24 mouse cellular contexts compared by ENCODE assay signal in genomic region chr3:152004411-152004955, GRCm38 (mm10).
A peak's percentile ranks its signal among the peaks of the same experiment; 100 is the strongest.
DNase-seq lines count a peak whose midpoint lies in the region; ATAC-seq lines count a peak whose summit lies in the region.
"Had no signal": no experiment of that assay in that cellular context is flagged by ENCODE, and none has a peak within 500 bp of the region (broad histone marks: within the 10 kb centered on the region; RNA-seq: fewer than 3 reads in every experiment).

No protein-coding gene starts in this region.

- H3K9me3 ChIP-seq in heart, embryonic 10.5 days, result no peaks in the 10 kb centered on the region
- H3K9me3 ChIP-seq in lung, embryonic 15.5 days, result no peaks in the 10 kb centered on the region
- H3K9me3 ChIP-seq: forebrain, embryonic 10.5 days; hindbrain, embryonic 12.5 days; kidney, embryonic 15.5 days; limb, embryonic 12.5 days had no signal

- H3K4me2 ChIP-seq in lung, embryonic 15.5 days, result no peak overlapping the region
- H3K4me2 ChIP-seq: hindbrain, embryonic 12.5 days; kidney, embryonic 15.5 days; limb, embryonic 12.5 days; liver, embryonic 11.5 days had no signal

- H3K27ac ChIP-seq in heart, embryonic 10.5 days, result no peak overlapping the region
- H3K27ac ChIP-seq in lung, embryonic 15.5 days, result no peak overlapping the region
- H3K27ac ChIP-seq: forebrain, embryonic 10.5 days; hindbrain, embryonic 12.5 days; kidney, embryonic 15.5 days; limb, embryonic 12.5 days had no signal

- no peak overlapping the region for H3K9ac ChIP-seq in lung, embryonic 15.5 days
- H3K9ac ChIP-seq: hindbrain, embryonic 12.5 days; kidney, embryonic 15.5 days; limb, embryonic 12.5 days; liver, postnatal 0 days had no signal

- peak; percentile 9 for DNase-seq in adrenal gland, postnatal 14 days
- no peak for DNase-seq in adrenal gland, adult 8-10 months
- peak; percentile 19 to 56 for DNase-seq in heart, adult 18-20 months
- no peak for DNase-seq in heart, embryonic 10.5 days (ENCODE audit: low spot score)
- no peak for DNase-seq in lung, postnatal 14 days
- DNase-seq in lung, postnatal 36 days, result peak; percentile 60
- no peak for DNase-seq in MN1 (ENCODE audit: low spot score)
- DNase-seq: cerebellum, adult 11-12 months; cerebellum, postnatal 14 days; kidney, adult 11 months; kidney, postnatal 36 days; liver, postnatal 0 days; midbrain, embryonic 14.5 days; thymus, adult 18-20 months; thymus, postnatal 36 days had no signal

- H3K36me3 ChIP-seq in heart, embryonic 10.5 days, result no peaks in the 10 kb centered on the region
- H3K36me3 ChIP-seq in lung, embryonic 15.5 days, result no peaks in the 10 kb centered on the region
- H3K36me3 ChIP-seq: forebrain, embryonic 10.5 days; hindbrain, embryonic 12.5 days; kidney, embryonic 15.5 days; limb, embryonic 12.5 days had no signal

- H3K4me1 ChIP-seq in heart, embryonic 10.5 days, result no peaks in the 10 kb centered on the region
- H3K4me1 ChIP-seq in lung, embryonic 15.5 days, result no peaks in the 10 kb centered on the region
- H3K4me1 ChIP-seq: hindbrain, embryonic 12.5 days; kidney, embryonic 15.5 days; limb, embryonic 12.5 days had no signal

- peak; percentile 64; the same call in 1 of the 2 replicates for ATAC-seq in lung, embryonic 15.5 days (ENCODE audit: borderline replicate concordance, extremely low read depth, low FRiP score, low TSS enrichment)
- ATAC-seq: CD4-positive, CD25-positive, alpha-beta regulatory T cell, adult 4 months; forebrain, embryonic 16.5 days; liver, postnatal 0 days; Patski had no signal

- WGBS in heart, embryonic 10.5 days, result 91% methylated on average over 7 of the region's 7 CpGs
- 58% methylated on average over 7 of the region's 7 CpGs for WGBS in lung, embryonic 15.5 days

- H3K27me3 ChIP-seq in heart, embryonic 10.5 days (ENCODE audit: insufficient read depth, poor library complexity, severe bottlenecking), result no peaks in the 10 kb centered on the region
- H3K27me3 ChIP-seq in lung, embryonic 15.5 days, result no peaks in the 10 kb centered on the region
- H3K27me3 ChIP-seq: hindbrain, embryonic 12.5 days; kidney, embryonic 15.5 days; limb, embryonic 12.5 days had no signal

- H3K4me3 ChIP-seq in heart, embryonic 10.5 days, result no peak overlapping the region
- H3K4me3 ChIP-seq in lung, embryonic 15.5 days, result no peak overlapping the region
- H3K4me3 ChIP-seq: forebrain, embryonic 10.5 days; hindbrain, embryonic 12.5 days; kidney, embryonic 15.5 days; limb, embryonic 12.5 days had no signal

Comparison
In these comparisons a context has a peak if more than half of its experiments do, and no peak if none do; other contexts are left out.
1. DNase-seq: peak in adrenal gland, postnatal 14 days (single experiment), heart, adult 18-20 months (2 of 2) and lung, postnatal 36 days (single experiment); none in adrenal gland, adult 8-10 months (single experiment), heart, embryonic 10.5 days (single experiment), lung, postnatal 14 days (single experiment) and MN1 (single experiment).